Mouse (Mus musculus) CH12.LX (cell line): ENCODE measurements around the gene Tbl1xr1. TPM values are rescaled to one million over a fixed set of nuclear protein-coding genes. Genes with fewer than 3 reads are reported as not detected.
A peak's percentile ranks its signal among the peaks of the same experiment; 100 is the strongest.

Source experiments
- DNase-seq: peaks from one replicate; pipeline ENCODE4 v3.0.0-alpha.2; 2013; ENCODE audit errors: extremely low read depth
- H3K27ac ChIP-seq: 2 replicates; pipeline ENCODE4 v1.5.1; 2012; ENCODE audit warnings: low read depth, mild to moderate bottlenecking, control low read depth, moderate library complexity; ENCODE audit not compliant: insufficient read depth
- H3K27me3 ChIP-seq: replicated peaks from 2 replicates; pipeline ENCODE3; 2012; ENCODE audit warnings: inconsistent platforms
- H3K36me3 ChIP-seq, 2 experiments: replicated peaks in 1 of 2; 2 replicates each; pipeline versions ENCODE3 to v1.6.1; 2012; ENCODE audit warnings: inconsistent platforms in 1 of 2, low read length in 1 of 2, mild to moderate bottlenecking in 1 of 2, mixed read lengths in 1 of 2, moderate library complexity in 1 of 2; ENCODE audit not compliant: control insufficient read depth in 1 of 2, insufficient read depth in 1 of 2
- H3K4me1 ChIP-seq, 2 experiments: 2 replicates each; pipeline ENCODE4 v1.6.1; 2012; ENCODE audit warnings: inconsistent platforms in 1 of 2, moderate library complexity in 1 of 2; ENCODE audit not compliant: insufficient read depth in 2 of 2, control insufficient read depth in 1 of 2
- H3K4me2 ChIP-seq: 2 replicates; pipeline ENCODE4 v1.6.1; 2012; ENCODE audit warnings: low read depth, mild to moderate bottlenecking, control low read depth; ENCODE audit not compliant: poor library complexity, insufficient read depth, severe bottlenecking
- H3K4me3 ChIP-seq, 3 experiments: fragments of 150-350 bp in 1 of 3; sonication (generic) in 1 of 3; replicated peaks in 1 of 3; 2 replicates each; pipeline versions ENCODE3 to v1.5.1; 2011 to 2012; ENCODE audit warnings: low read depth in 2 of 3, low read length in 2 of 3, mild to moderate bottlenecking in 2 of 3, moderate library complexity in 2 of 3, control low read depth in 1 of 3, improper control_type of control experiment in 1 of 3, inconsistent platforms in 1 of 3, mixed read lengths in 1 of 3; ENCODE audit not compliant: poor library complexity in 1 of 3
- H3K79me2 ChIP-seq: replicated peaks from 2 replicates; pipeline ENCODE4 v1.6.1; 2012; ENCODE audit warnings: mild to moderate bottlenecking, moderate library complexity; ENCODE audit not compliant: control insufficient read depth, poor library complexity, insufficient read depth, severe bottlenecking; ENCODE audit errors: extremely low read depth
- H3K9ac ChIP-seq: 2 replicates; pipeline ENCODE4 v1.6.1; 2012; ENCODE audit warnings: low read depth, mild to moderate bottlenecking, control low read depth, moderate library complexity; ENCODE audit not compliant: insufficient read depth
- H3K9me3 ChIP-seq: replicated peaks from 2 replicates; pipeline ENCODE3; 2012; ENCODE audit warnings: low read length, inconsistent platforms, mixed read lengths
- BHLHE40 ChIP-seq: IDR thresholded peaks from 2 replicates; pipeline ENCODE4 v1.6.1; 2011; ENCODE audit warnings: mild to moderate bottlenecking, low read depth, low read length, improper control_type of control experiment
- CTCF ChIP-seq, 2 experiments: IDR thresholded peaks in 1 of 2; conservative IDR thresholded peaks in 1 of 2; 2 replicates each; pipeline ENCODE4 v1.5.1; 2011 to 2012; ENCODE audit warnings: low read depth in 2 of 2, low read length in 2 of 2, improper control_type of control experiment in 1 of 2, inconsistent platforms in 1 of 2, mild to moderate bottlenecking in 1 of 2, moderate library complexity in 1 of 2
- ELF1 ChIP-seq: IDR thresholded peaks from 2 replicates; pipeline ENCODE4 v1.6.1; 2014; ENCODE audit warnings: low read depth, mild to moderate bottlenecking, inconsistent platforms, low read length, improper control_type of control experiment
- HCFC1 ChIP-seq: IDR thresholded peaks from 2 replicates; pipeline ENCODE4 v1.6.1; 2012; ENCODE audit warnings: low read depth, mild to moderate bottlenecking, inconsistent platforms, low read length, improper control_type of control experiment
- JUN ChIP-seq: IDR thresholded peaks from 2 replicates; pipeline ENCODE4 v1.6.1; 2011; ENCODE audit warnings: low read depth, mild to moderate bottlenecking, low read length, improper control_type of control experiment, moderate library complexity; ENCODE audit not compliant: insufficient read depth
- JUND ChIP-seq: conservative IDR thresholded peaks from 2 replicates; pipeline ENCODE4 v1.6.1; 2011; ENCODE audit warnings: low read depth, low read length, improper control_type of control experiment
- KAT2A ChIP-seq: IDR thresholded peaks from 2 replicates; pipeline ENCODE4 v1.6.1; 2012; ENCODE audit warnings: low read length, improper control_type of control experiment, inconsistent platforms; ENCODE audit not compliant: insufficient replicate concordance
- MAFK ChIP-seq: IDR thresholded peaks from 2 replicates; pipeline ENCODE4 v1.6.1; 2011; ENCODE audit warnings: low read length, improper control_type of control experiment; ENCODE audit not compliant: insufficient replicate concordance
- MAX ChIP-seq: IDR thresholded peaks from 2 replicates; pipeline ENCODE4 v1.6.1; 2011; ENCODE audit warnings: low read length, improper control_type of control experiment
- MEF2A ChIP-seq: IDR thresholded peaks from 2 replicates; pipeline ENCODE4 v1.6.1; 2014; ENCODE audit warnings: low read depth, mild to moderate bottlenecking, inconsistent platforms, low read length, improper control_type of control experiment, borderline replicate concordance
- MXI1 ChIP-seq: IDR thresholded peaks from 2 replicates; pipeline ENCODE4 v1.6.1; 2011; ENCODE audit warnings: mild to moderate bottlenecking, low read depth, low read length, improper control_type of control experiment
- PAX5 ChIP-seq: IDR thresholded peaks from 2 replicates; pipeline ENCODE4 v1.6.1; 2012; ENCODE audit warnings: low read length, inconsistent platforms, mixed read lengths
- RAD21 ChIP-seq: IDR thresholded peaks from 2 replicates; pipeline ENCODE4 v1.6.1; 2011; ENCODE audit warnings: low read depth, mild to moderate bottlenecking, low read length, improper control_type of control experiment, moderate library complexity
- RCOR1 ChIP-seq: conservative IDR thresholded peaks from 2 replicates; pipeline ENCODE4 v1.6.1; 2012; ENCODE audit warnings: low read depth, mild to moderate bottlenecking, inconsistent platforms, low read length, improper control_type of control experiment
- SMC3 ChIP-seq: IDR thresholded peaks from 2 replicates; pipeline ENCODE4 v1.6.1; 2011; ENCODE audit warnings: low read depth, low read length, improper control_type of control experiment
- ZC3H11A ChIP-seq: IDR thresholded peaks from 2 replicates; pipeline ENCODE4 v1.6.1; 2012; ENCODE audit warnings: low read depth, mild to moderate bottlenecking, inconsistent platforms, low read length, improper control_type of control experiment
- ZNF384 ChIP-seq: IDR thresholded peaks from 2 replicates; pipeline ENCODE4 v1.6.1; 2012; ENCODE audit warnings: low read depth, low read length, improper control_type of control experiment, inconsistent platforms
- dilution Hi-C: fragments of 300-500 bp; cut with MboI; formaldehyde crosslinking; loops from 2 replicates; pipeline ENCODE4 v1.14.3; 2020; ENCODE audit warnings: low sequenced_read_pairs; ENCODE audit not compliant: extremely low pct_unique_long_range_greater_than_20kb, extremely low pct_ligation_motif_present
- in situ Hi-C: fragments of 300-500 bp; cut with MboI; formaldehyde crosslinking; loops from 3 replicates; pipeline ENCODE4 v1.14.3; 2019; ENCODE audit warnings: low sequenced_read_pairs, low pct_ligation_motif_present, low pct_unique_long_range_greater_than_20kb, mixed read lengths
- polyA plus RNA-seq: library from polyadenylated mRNA; unstranded; fragments of >175 nt; gene quantifications from 2 replicates; pipeline ENCODE4 v1.2.1, GENCODE M21; 2012; ENCODE audit warnings: low read depth; ENCODE audit not compliant: insufficient read length
- total RNA-seq, 2 experiments: library from RNA; depleted of rRNA; stranded (reverse); fragments of 300-350 nt in 1 of 2; fragments of >200 nt in 1 of 2; gene quantifications; 2 replicates each; pipeline ENCODE4 v1.2.3; 2012 to 2014

The Tbl1xr1 gene
- total and polyA plus RNA-seq, 3 experiments: 33.7 to 39.9 (median 38.3) TPM

DNA sequence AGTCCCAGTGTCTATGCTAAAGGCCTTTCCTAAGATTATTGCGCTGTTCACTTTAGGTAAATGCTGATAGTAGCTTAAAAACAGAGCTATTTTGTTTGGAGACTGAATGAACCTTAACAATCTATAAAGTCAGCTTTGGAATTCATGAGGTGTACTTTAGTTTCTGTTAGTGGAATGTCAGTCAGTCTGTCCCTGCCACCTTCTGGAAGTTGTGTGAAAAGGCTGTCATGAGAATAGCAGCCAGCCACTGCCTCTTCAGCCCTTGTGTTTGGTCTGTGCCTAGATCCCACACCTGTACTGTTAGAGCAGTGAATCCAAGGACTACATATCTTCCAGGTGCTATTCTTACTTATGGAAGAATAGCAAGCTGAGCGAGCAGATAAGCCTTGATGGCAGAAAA, 67.8 kb downstream of the Tbl1xr1 start:
- Histone ChIP-seq H3K4me1 (peaks cover 8 to 43% of the 10 kb centered on the region in 2 experiments), H3K9me3 (no peaks in the 10 kb centered on the region), H3K4me3 (no peak overlapping the region), H3K79me2 (peaks cover 37% of the 10 kb centered on the region), H3K27ac (no peak overlapping the region), H3K36me3 (peaks cover 5 to 40% of the 10 kb centered on the region in 2 experiments), H3K9ac (no peak overlapping the region), H3K27me3 (no peaks in the 10 kb centered on the region), H3K4me2 (no peak overlapping the region)
- no peak for DNase-seq
- TF ChIP-seq BHLHE40 (no peak), MAFK (no peak), MAX (no peak), PAX5 (no peak), RCOR1 (no peak), CTCF (conservative IDR thresholded peaks at IDR 0.05 in 1 of 2, IDR thresholded peaks at IDR 0.05 in 1 of 2; ENCODE audit: low read depth in 2 of 2, low read length in 2 of 2) (peak in 1 of 2 experiments; percentile 61; a peak in 2 of 4 replicates), HCFC1 (no peak), ZC3H11A (peak; percentile 26; the same call in 1 of the 2 replicates), MEF2A (no peak), ELF1 (no peak), RAD21 (peak; percentile 74), KAT2A (no peak), SMC3 (peak; percentile 63)
- dilution Hi-C loops: no loop called here
- in situ Hi-C loops: loop anchor here (10.0 kb wide), 1 partner anchor 209 kb away; no protein-coding TSS in a partner anchor

DNA sequence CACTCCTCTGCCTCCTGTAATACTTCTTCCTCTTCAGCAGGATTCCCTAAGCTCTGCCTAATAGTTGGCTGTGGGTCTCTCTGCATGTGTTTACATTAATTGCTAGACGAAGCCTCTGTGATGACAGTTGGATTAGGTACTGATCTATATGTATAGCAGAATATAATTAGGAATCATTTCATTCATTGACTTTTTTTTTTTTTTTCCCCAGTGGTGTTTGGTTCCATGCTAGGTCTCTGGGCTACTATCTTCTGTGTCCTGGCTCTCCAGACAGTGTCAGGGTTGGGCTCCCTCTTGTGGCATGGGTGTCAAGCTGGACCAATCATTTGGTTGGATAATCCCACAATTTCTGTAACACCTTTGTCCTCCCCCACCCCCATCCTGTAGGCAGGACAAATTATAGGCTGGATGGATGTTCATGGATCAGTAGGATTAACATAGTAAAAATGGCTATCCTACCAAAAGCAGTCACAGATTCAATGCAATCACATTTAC, 71.0 kb downstream of the Tbl1xr1 start:
- peaks cover 6 to 35% of the 10 kb centered on the region in 2 experiments; a peak in 3 of 4 replicates for H3K4me1 ChIP-seq
- no peak overlapping the region for H3K4me3 ChIP-seq
- no peaks in the 10 kb centered on the region for H3K27me3 ChIP-seq
- DNase-seq: no peak
- dilution Hi-C loops: no loop called here
- H3K9ac ChIP-seq: no peak overlapping the region
- no peak for TF ChIP-seq MXI1
- peak in 1 of 2 experiments; percentile 55; a peak in 2 of 4 replicates for TF ChIP-seq CTCF (conservative IDR thresholded peaks at IDR 0.05 in 1 of 2, IDR thresholded peaks at IDR 0.05 in 1 of 2; ENCODE audit: low read depth in 2 of 2, low read length in 2 of 2)
- TF ChIP-seq ZNF384: peak; percentile 78
- no peak for TF ChIP-seq RCOR1
- peak; percentile 52 for TF ChIP-seq RAD21
- TF ChIP-seq PAX5: no peak
- no peak for TF ChIP-seq JUND
- no peak for TF ChIP-seq JUN
- TF ChIP-seq MAX: no peak
- peak; percentile 55 for TF ChIP-seq SMC3
- TF ChIP-seq, all 38 proteins: peak for 4
- H3K79me2 ChIP-seq: peaks cover 21% of the 10 kb centered on the region
- peaks cover 5 to 45% of the 10 kb centered on the region in 2 experiments for H3K36me3 ChIP-seq
- H3K4me2 ChIP-seq: no peak overlapping the region
- in situ Hi-C loops: loop anchor here (10.0 kb wide), 1 partner anchor 213 kb away; no protein-coding TSS in a partner anchor
- H3K9me3 ChIP-seq: no peaks in the 10 kb centered on the region
- no peak overlapping the region for H3K27ac ChIP-seq
